Mouse (Mus musculus): ENCODE data around the gene Rmdn3.

- TF ChIP-seq POLR2A (IDR thresholded peaks at IDR 0.05; ENCODE audit: borderline replicate concordance, low read depth, low read length), result no peak
- TF ChIP-seq CTCF (IDR thresholded peaks at IDR 0.05; ENCODE audit: low read depth, low read length), result no peak
Observed at GRCm38 (mm10) chr2:119172862-119173576, 16.2 kb upstream of the Rmdn3 start.
